Mouse (Mus musculus): Measurements from ENCODE around the gene Gm10184.

- no peak for TF ChIP-seq EP300 (IDR thresholded peaks at IDR 0.05; ENCODE audit: low read depth)
- no peak for TF ChIP-seq CTCF (IDR thresholded peaks at IDR 0.05; ENCODE audit: low read depth)
Observed at GRCm38 (mm10) chr17:89864996-89865395, 45.3 kb downstream of the Gm10184 start.
